Mouse (Mus musculus) midbrain, embryonic 14.5 days (tissue): ENCODE results near the gene Clstn3. TPM values are rescaled to one million over a fixed set of nuclear protein-coding genes. Genes with fewer than 3 reads are reported as not detected.
"Not testable (repeated sequence)": the region's sequence is repeated elsewhere in the genome, so short reads cannot be mapped to it uniquely, and the experiment has no call there.

Source experiments
- ATAC-seq: fragments of 200-750 bp; cut with Nextera tagmentation; 2 replicates; pipeline ENCODE4 v1.8.0; 2017; ENCODE audit warnings: moderate number of reproducible peaks, moderate library complexity; ENCODE audit not compliant: low FRiP score, low TSS enrichment
- DNase-seq: peaks from one replicate; pipeline ENCODE4 v3.0.0-alpha.2; 2015
- H3K27ac ChIP-seq: fragments of 300-500 bp; sonication (generic); replicated peaks from 2 replicates; pipeline ENCODE4 v1.5.1; 2014; ENCODE audit warnings: mild to moderate bottlenecking, low read depth, low read length, moderate library complexity
- H3K27me3 ChIP-seq: fragments of 300-500 bp; sonication (generic); 2 replicates; pipeline ENCODE4 v1.6.1; 2014; ENCODE audit warnings: low read length, control low read depth, mixed read lengths; ENCODE audit not compliant: control insufficient read depth, insufficient read depth
- H3K36me3 ChIP-seq: fragments of 300-500 bp; sonication (generic); 2 replicates; pipeline ENCODE4 v1.6.1; 2014; ENCODE audit warnings: low read length, control low read depth; ENCODE audit not compliant: control insufficient read depth, insufficient read depth
- H3K4me1 ChIP-seq: fragments of 300-500 bp; sonication (generic); 2 replicates; pipeline ENCODE4 v1.6.1; 2014; ENCODE audit warnings: mild to moderate bottlenecking, antibody characterized with exemption, low read length, control low read depth; ENCODE audit not compliant: control insufficient read depth, insufficient read depth
- H3K4me2 ChIP-seq: fragments of 300-500 bp; sonication (generic); 2 replicates; pipeline ENCODE4 v1.6.1; 2014; ENCODE audit warnings: mild to moderate bottlenecking, low read length, moderate library complexity
- H3K4me3 ChIP-seq: fragments of 300-500 bp; sonication (generic); replicated peaks from 2 replicates; pipeline ENCODE4 v1.5.1; 2014; ENCODE audit warnings: low read depth, low read length
- H3K9ac ChIP-seq: fragments of 300-500 bp; sonication (generic); replicated peaks from 2 replicates; pipeline ENCODE4 v1.6.1; 2014; ENCODE audit warnings: mild to moderate bottlenecking, low read length, moderate library complexity
- H3K9me3 ChIP-seq: fragments of 300-500 bp; sonication (generic); 2 replicates; pipeline ENCODE4 v1.6.1; 2016; ENCODE audit warnings: low read length, control low read depth, mixed read lengths; ENCODE audit not compliant: control insufficient read depth
- WGBS: fragments of 180-500 bp; shearing (Covaris S2); extraction: QIAGEN DNeasy Blood & Tissue Kit; methylation state at CpG from one replicate; pipeline ENCODE4 v1.1.7; 2014; 5-methylcytosine and 5-hydroxymethylcytosine counted together
- polyA plus RNA-seq: library from polyadenylated mRNA; unstranded; fragments of >200 nt; fragmentation: Nextera tagmentation; extraction: Ambion mirVana; gene quantifications from 2 replicates; pipeline ENCODE4 v1.2.1, GENCODE M21; 2014

Clstn3 gene
- polyA plus RNA-seq, 1 experiment from 2014 or later: 78.0 TPM

- no peak overlapping the region for H3K9ac ChIP-seq
- 68% methylated on average over 5 of the region's 5 CpGs for WGBS
- H3K4me2 ChIP-seq: no peak overlapping the region
- no peaks in the 10 kb centered on the region for H3K9me3 ChIP-seq
- ATAC-seq: no peak
- no peaks in the 10 kb centered on the region for H3K36me3 ChIP-seq
- H3K4me3 ChIP-seq: no peak overlapping the region
- H3K27me3 ChIP-seq: no peaks in the 10 kb centered on the region
- H3K4me1 ChIP-seq: no peaks in the 10 kb centered on the region
- DNase-seq: no peak
- no peak overlapping the region for H3K27ac ChIP-seq
Observed at GRCm38 (mm10) chr6:124477221-124477655, 12.6 kb upstream of the Clstn3 start.

- H3K4me3 ChIP-seq: no peak overlapping the region
- no peaks in the 10 kb centered on the region for H3K36me3 ChIP-seq
- 85% methylated on average over 11 of the region's 11 CpGs for WGBS
- no peaks in the 10 kb centered on the region for H3K4me1 ChIP-seq
- no peak overlapping the region for H3K9ac ChIP-seq
- H3K9me3 ChIP-seq: no peaks in the 10 kb centered on the region
- DNase-seq (no peak), ATAC-seq (no peak)
- no peaks in the 10 kb centered on the region for H3K27me3 ChIP-seq
- H3K27ac ChIP-seq: no peak overlapping the region
- H3K4me2 ChIP-seq: no peak overlapping the region
Observed at GRCm38 (mm10) chr6:124476796-124477195, 12.2 kb upstream of the Clstn3 start.

GRCm38 (mm10) chr6:124476216-124476615, 11.6 kb upstream of the Clstn3 start:
- 53% methylated on average over 7 of the region's 7 CpGs for WGBS
- H3K27ac ChIP-seq: no peak overlapping the region
- no peak for ATAC-seq
- H3K36me3 ChIP-seq: no peaks in the 10 kb centered on the region
- no peak overlapping the region for H3K4me2 ChIP-seq
- no peaks in the 10 kb centered on the region for H3K27me3 ChIP-seq
- no peak for DNase-seq
- no peaks in the 10 kb centered on the region for H3K9me3 ChIP-seq
- H3K4me3 ChIP-seq: no peak overlapping the region
- no peaks in the 10 kb centered on the region for H3K4me1 ChIP-seq
- no peak overlapping the region for H3K9ac ChIP-seq

- WGBS: 95% methylated on average over 8 of the region's 11 CpGs
- not testable (repeated sequence) for H3K36me3 ChIP-seq, H3K27me3 ChIP-seq, H3K4me1 ChIP-seq, DNase-seq, H3K9ac ChIP-seq, H3K4me3 ChIP-seq, H3K27ac ChIP-seq, H3K9me3 ChIP-seq, H3K4me2 ChIP-seq, ATAC-seq
Observed at GRCm38 (mm10) chr6:124475335-124476075, 10.9 kb upstream of the Clstn3 start.

- H3K9me3 ChIP-seq: no peaks in the 10 kb centered on the region
- H3K9ac ChIP-seq: no peak overlapping the region
- no peak overlapping the region for H3K4me3 ChIP-seq
- no peak for DNase-seq
- no peaks in the 10 kb centered on the region for H3K36me3 ChIP-seq
- no peaks in the 10 kb centered on the region for H3K4me1 ChIP-seq
- WGBS: 85% methylated on average over 11 of the region's 11 CpGs
- no peaks in the 10 kb centered on the region for H3K27me3 ChIP-seq
- ATAC-seq: no peak
- H3K27ac ChIP-seq: no peak overlapping the region
- H3K4me2 ChIP-seq: no peak overlapping the region
Observed at GRCm38 (mm10) chr6:124474621-124475020, 10.0 kb upstream of the Clstn3 start.

- no peak for DNase-seq
- no peaks in the 10 kb centered on the region for H3K9me3 ChIP-seq
- 26% methylated on average over 6 of the region's 6 CpGs for WGBS
Observed at GRCm38 (mm10) chr6:124472801-124473200, 8.2 kb upstream of the Clstn3 start.

GRCm38 (mm10) chr6:124471783-124472638, 7.4 kb upstream of the Clstn3 start:
- not testable (repeated sequence) for H3K4me1 ChIP-seq, H3K9ac ChIP-seq, H3K27ac ChIP-seq, H3K27me3 ChIP-seq, H3K4me2 ChIP-seq, H3K4me3 ChIP-seq, ATAC-seq, DNase-seq, H3K36me3 ChIP-seq, H3K9me3 ChIP-seq
- 80% methylated on average over 6 of the region's 6 CpGs for WGBS

More at GRCm38 (mm10) chr6:124472801-124473200, 8.2 kb upstream of the Clstn3 start:
- ATAC-seq: no peak
- Histone ChIP-seq H3K27ac (no peak overlapping the region), H3K4me3 (no peak overlapping the region), H3K9ac (no peak overlapping the region), H3K4me1 (no peaks in the 10 kb centered on the region), H3K27me3 (no peaks in the 10 kb centered on the region), H3K4me2 (no peak overlapping the region), H3K36me3 (no peaks in the 10 kb centered on the region)

GRCm38 (mm10) chr6:124471121-124471520, 6.5 kb upstream of the Clstn3 start:
- ATAC-seq (no peak), DNase-seq (no peak)
- Histone ChIP-seq H3K36me3 (no peaks in the 10 kb centered on the region), H3K9me3 (no peaks in the 10 kb centered on the region), H3K4me1 (no peaks in the 10 kb centered on the region), H3K9ac (no peak overlapping the region), H3K27me3 (no peaks in the 10 kb centered on the region), H3K27ac (no peak overlapping the region), H3K4me3 (no peak overlapping the region), H3K4me2 (no peak overlapping the region)
- WGBS: 94% methylated on average over 3 of the region's 3 CpGs
